Mouse (Mus musculus) intestine, embryonic 14.5 days (tissue): ENCODE measurements at regions not wholly inside any gene's neighbourhood (a gene's known extent, or its start where the extent isn't known, plus 50 kb on each side); places are given as distances from the start of the nearest gene placed in this dataset.
A peak's percentile ranks its signal among the peaks of the same experiment; 100 is the strongest.

ENCODE experiments used
- ATAC-seq: fragments of 200-750 bp; cut with Nextera tagmentation; replicated peaks from 2 replicates; pipeline ENCODE4 v1.8.0; 2017; ENCODE audit warnings: low read depth, moderate number of reproducible peaks, moderate TSS enrichment, moderate library complexity; ENCODE audit not compliant: low FRiP score, low TSS enrichment
- DNase-seq: peaks from one replicate; pipeline ENCODE4 v3.0.0-alpha.2; 2018; ENCODE audit warnings: low spot score
- H3K27ac ChIP-seq: fragments of 300-500 bp; sonication (generic); 2 replicates; pipeline ENCODE4 v1.5.1; 2014; ENCODE audit warnings: low read depth, mild to moderate bottlenecking, control low read depth
- H3K27me3 ChIP-seq: fragments of 300-500 bp; sonication (generic); replicated peaks from 2 replicates; pipeline ENCODE4 v1.6.1; 2014; ENCODE audit warnings: low read length, control low read depth; ENCODE audit not compliant: control insufficient read depth, insufficient read depth
- H3K36me3 ChIP-seq: fragments of 300-500 bp; sonication (generic); 2 replicates; pipeline ENCODE4 v1.6.1; 2014; ENCODE audit warnings: low read length, control low read depth; ENCODE audit not compliant: control insufficient read depth, insufficient read depth
- H3K4me1 ChIP-seq: fragments of 300-500 bp; sonication (generic); replicated peaks from 2 replicates; pipeline ENCODE4 v1.6.1; 2014; ENCODE audit warnings: low read length, control low read depth, mixed read lengths; ENCODE audit not compliant: control insufficient read depth, insufficient read depth
- H3K4me2 ChIP-seq: fragments of 300-500 bp; sonication (generic); 2 replicates; pipeline ENCODE4 v1.6.1; 2014; ENCODE audit warnings: low read length
- H3K4me3 ChIP-seq: fragments of 300-500 bp; sonication (generic); 2 replicates; pipeline ENCODE4 v1.5.1; 2014; ENCODE audit warnings: low read depth, low read length, control low read depth, mixed read lengths
- H3K9ac ChIP-seq: fragments of 300-500 bp; sonication (generic); 2 replicates; pipeline ENCODE4 v1.6.1; 2014; ENCODE audit warnings: mild to moderate bottlenecking, low read length
- H3K9me3 ChIP-seq: fragments of 300-500 bp; sonication (generic); 2 replicates; pipeline ENCODE4 v1.6.1; 2016; ENCODE audit warnings: low read length, control low read depth; ENCODE audit not compliant: control insufficient read depth
- WGBS: fragments of 180-500 bp; shearing (Covaris S2); extraction: QIAGEN DNeasy Blood & Tissue Kit; methylation state at CpG from one replicate; pipeline ENCODE4 v1.1.7; 2014; 5-methylcytosine and 5-hydroxymethylcytosine counted together

DNA sequence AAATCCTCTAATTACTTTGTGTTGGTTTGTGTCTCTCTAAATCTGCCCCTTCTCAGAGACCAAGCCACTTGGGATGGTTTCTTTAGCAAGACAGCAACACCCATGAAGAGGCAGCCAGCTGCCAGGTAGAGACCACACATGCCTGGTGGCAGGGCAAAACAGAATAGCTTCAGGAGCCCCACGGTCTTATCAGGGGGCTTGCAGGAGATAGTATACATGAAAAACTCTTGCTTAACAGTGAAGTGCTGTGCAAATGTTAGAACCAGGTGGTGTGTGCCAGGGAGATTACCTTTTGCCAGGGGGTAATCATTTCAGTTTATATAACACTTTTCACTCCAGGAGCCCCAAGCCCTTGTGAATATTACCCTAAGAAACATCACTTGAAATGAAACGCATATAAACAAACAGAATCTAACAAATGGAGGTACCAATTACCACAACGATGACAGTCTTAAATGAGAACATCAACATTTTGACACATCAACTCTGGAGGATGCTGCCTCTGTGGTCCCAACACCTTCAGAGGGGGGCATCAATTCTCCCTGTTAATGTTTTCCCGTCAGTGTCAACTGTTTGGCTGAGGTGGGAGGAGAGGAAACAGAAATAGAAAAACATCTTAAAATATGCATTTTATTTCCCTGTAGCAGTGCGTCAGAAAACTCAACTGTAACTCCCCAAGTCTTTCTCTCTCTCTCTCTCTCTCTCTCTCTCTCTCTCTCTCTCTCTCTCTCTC is 56.3 kb upstream of the Rad23b start:
- Histone ChIP-seq H3K4me1 (0 out of 2 replicates have a peak, but pooled peaks cover 7% of the 10 kb centered on the region), H3K9me3 (no peaks in the 10 kb centered on the region), H3K27ac (no peak overlapping the region), H3K4me3 (no peak overlapping the region), H3K9ac (no peak overlapping the region), H3K36me3 (no peaks in the 10 kb centered on the region), H3K27me3 (no peaks in the 10 kb centered on the region), H3K4me2 (peak overlapping the region; percentile 61)
- no peak for ATAC-seq
- WGBS = 17% methylated on average over 5 of the region's 5 CpGs
- DNase-seq = no peak

DNA sequence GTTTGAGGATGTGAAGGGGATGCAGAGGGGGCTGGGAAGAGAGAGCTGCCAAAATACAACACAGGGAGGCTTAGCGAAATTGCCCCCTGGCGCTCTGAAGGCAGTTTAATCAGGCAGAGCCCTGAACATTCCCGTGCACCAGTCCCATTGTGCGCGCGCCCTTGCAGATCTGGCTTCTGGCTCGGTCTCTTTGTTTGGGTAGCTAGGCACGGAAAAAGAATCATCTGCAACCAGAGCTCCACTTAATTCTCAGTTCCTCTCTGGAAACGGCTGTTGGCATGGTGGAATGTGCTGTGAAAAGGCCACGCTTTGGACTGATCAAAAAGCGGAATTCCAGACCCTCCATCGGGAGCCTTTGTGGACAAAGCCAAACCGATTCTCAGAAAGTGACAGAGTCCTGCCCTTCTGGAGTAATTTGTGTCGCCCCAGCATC is 55.6 kb upstream of the Rad23b start:
- Histone ChIP-seq H3K36me3 (no peaks in the 10 kb centered on the region), H3K4me3 (peak overlapping the region; percentile 26), H3K9me3 (no peaks in the 10 kb centered on the region), H3K4me1 (0 out of 2 replicates have a peak, but pooled peaks cover 7% of the 10 kb centered on the region), H3K27me3 (no peaks in the 10 kb centered on the region), H3K9ac (peak overlapping the region; percentile 41), H3K4me2 (peak overlapping the region; percentile 61), H3K27ac (no peak overlapping the region)
- no peak for ATAC-seq
- under 1% methylated on average over 14 of the region's 14 CpGs for WGBS
- DNase-seq = peak; percentile 70

- H3K27ac ChIP-seq = no peak overlapping the region
- WGBS = 87% methylated on average over 3 of the region's 3 CpGs
- DNase-seq = no peak
- H3K9ac ChIP-seq = no peak overlapping the region
- H3K4me1 ChIP-seq = 0 out of 2 replicates have a peak, but pooled peaks cover 7% of the 10 kb centered on the region
- H3K4me3 ChIP-seq = no peak overlapping the region
- H3K9me3 ChIP-seq = no peaks in the 10 kb centered on the region
- no peak for ATAC-seq
- no peaks in the 10 kb centered on the region for H3K27me3 ChIP-seq
- H3K4me2 ChIP-seq = no peak overlapping the region
- no peaks in the 10 kb centered on the region for H3K36me3 ChIP-seq
Measured at GRCm38 (mm10) chr4:55297841-55298240, 52.0 kb upstream of the Rad23b start.
